Mouse (Mus musculus) thymus, postnatal 25 days (tissue): ENCODE data around the gene Gm20855.
"Not testable (repeated sequence)": the region's sequence is repeated elsewhere in the genome, so short reads cannot be mapped to it uniquely, and the experiment has no call there.

Experiments
- DNase-seq: peaks from one replicate; pipeline ENCODE4 v3.0.0; 2022

The Gm20855 gene

DNA sequence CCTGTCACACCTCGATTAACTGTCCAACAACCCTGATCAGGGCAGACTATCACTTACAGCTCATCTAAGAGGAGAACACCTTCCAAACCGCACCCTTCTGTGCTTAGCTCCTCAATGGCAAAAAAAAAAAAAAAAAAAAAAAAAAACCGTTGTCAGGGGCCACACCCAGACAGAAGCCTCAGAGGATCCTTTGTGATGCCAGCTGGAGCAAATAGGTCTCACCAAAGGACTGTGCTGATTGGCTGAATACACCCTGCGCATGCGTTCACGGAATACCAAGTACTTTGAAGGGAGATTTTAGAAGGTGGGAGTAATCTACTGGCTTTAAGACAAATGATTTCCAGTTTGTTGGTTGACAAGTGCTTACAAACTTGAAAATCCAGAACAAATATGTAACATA lies at the start of gene Gm20855:
Gene Gm20855 (minus strand): TSS at position 101 of the 400 bp plus-strand sequence.
- not testable (repeated sequence) for DNase-seq
